Mouse (Mus musculus) megakaryocyte, embryonic 14.5 days (primary cell): ENCODE data around the gene Pank1.

Experiments
- FLI1 ChIP-seq: IDR thresholded peaks from 2 replicates; pipeline ENCODE4 v1.6.1; 2012; ENCODE audit warnings: low read length, inconsistent platforms, mixed read lengths
- GATA1 ChIP-seq: IDR thresholded peaks from 3 replicates; pipeline ENCODE4 v1.6.1; 2012; ENCODE audit warnings: mixed read lengths, low read length, inconsistent platforms, borderline replicate concordance

- TF ChIP-seq GATA1 (no peak), FLI1 (no peak)
Measured at GRCm38 (mm10) chr19:34881160-34881559, 1.9 kb upstream of the Pank1 start.
